In genomic region chr8:114505351-114506347, GRCm38 (mm10) we compare ENCODE assay signal across 13 mouse cellular contexts.
A peak's percentile ranks its signal among the peaks of the same experiment; 100 is the strongest.
DNase-seq lines count a peak whose midpoint lies in the region; ATAC-seq lines count a peak whose summit lies in the region.
"Had no signal": no experiment of that assay in that cellular context is flagged by ENCODE, and none has a peak within 500 bp of the region (broad histone marks: within the 10 kb centered on the region; RNA-seq: fewer than 3 reads in every experiment).

No protein-coding gene starts in this region.

- WGBS in forebrain, embryonic 15.5 days = 87% methylated on average over 18 of the region's 18 CpGs
- 89% methylated on average over 18 of the region's 18 CpGs for WGBS in forebrain, embryonic 14.5 days
- 57% methylated on average over 18 of the region's 18 CpGs for WGBS in lung, embryonic 16.5 days

- no peak for DNase-seq in forebrain, embryonic 14.5 days (ENCODE audit: low spot score)
- no peak for DNase-seq in lung, postnatal 25 days (ENCODE audit: low spot score)
- peak; percentile 8 for DNase-seq in naive thymus-derived CD4-positive, alpha-beta T cell, adult 2 months (ENCODE audit: low read depth)
- no peak for DNase-seq in cerebellum, adult 11 months
- DNase-seq: cerebellum, postnatal 14 days; heart, adult 2 months; kidney, postnatal 14 days; liver had no signal

- no peak overlapping the region for H3K27ac ChIP-seq in forebrain, embryonic 15.5 days (replicated peaks)
- no peak overlapping the region for H3K27ac ChIP-seq in forebrain, embryonic 14.5 days (ENCODE audit: low read depth, low read length)
- no peak overlapping the region for H3K27ac ChIP-seq in lung, embryonic 16.5 days (ENCODE audit: low read length)
- H3K27ac ChIP-seq: heart, adult 2 months had no signal

- H3K4me1 ChIP-seq in forebrain, embryonic 15.5 days = peaks cover 14% of the 10 kb centered on the region
- H3K4me1 ChIP-seq in forebrain, embryonic 14.5 days (ENCODE audit: control insufficient read depth, insufficient read depth, low read length) = peaks cover 10% of the 10 kb centered on the region
- H3K4me1 ChIP-seq in lung, embryonic 16.5 days (replicated peaks; ENCODE audit: control insufficient read depth, insufficient read depth, low read length) = peaks cover 17% of the 10 kb centered on the region

- no peak overlapping the region for H3K4me2 ChIP-seq in forebrain, embryonic 15.5 days (replicated peaks)
- H3K4me2 ChIP-seq in forebrain, embryonic 14.5 days (ENCODE audit: low read length) = no peak overlapping the region
- H3K4me2 ChIP-seq in lung, embryonic 16.5 days (ENCODE audit: low read depth, low read length) = no peak overlapping the region

- ATAC-seq in forebrain, embryonic 15.5 days (replicated peaks) = 0 out of 2 replicates have a peak, but pooled peaks have one; percentile 19
- no peak for ATAC-seq in forebrain, embryonic 14.5 days
- ATAC-seq in lung, embryonic 16.5 days (ENCODE audit: low read depth) = peak; percentile 77
- ATAC-seq in inflammation-experienced regulatory T-cells, adult 6 months = peak; percentile 46
- ATAC-seq in granulocyte monocyte progenitor cell, adult 5-6 weeks (replicated peaks; ENCODE audit: poor library complexity, severe bottlenecking) = no peak

- H3K4me3 ChIP-seq in forebrain, embryonic 15.5 days = no peak overlapping the region
- no peak overlapping the region for H3K4me3 ChIP-seq in forebrain, embryonic 14.5 days (ENCODE audit: low read depth, low read length)
- H3K4me3 ChIP-seq in lung, embryonic 16.5 days (ENCODE audit: low read length) = no peak overlapping the region
- H3K4me3 ChIP-seq: forebrain, embryonic 10.5 days; heart, adult 2 months had no signal

- no peaks in the 10 kb centered on the region for H3K9me3 ChIP-seq in forebrain, embryonic 15.5 days
- no peaks in the 10 kb centered on the region for H3K9me3 ChIP-seq in forebrain, embryonic 14.5 days (replicated peaks; ENCODE audit: control insufficient read depth, low read length)
- H3K9me3 ChIP-seq in lung, embryonic 16.5 days (ENCODE audit: control insufficient read depth, low read length) = no peaks in the 10 kb centered on the region
- H3K9me3 ChIP-seq: forebrain, embryonic 10.5 days had no signal

- peaks cover 38% of the 10 kb centered on the region for H3K27me3 ChIP-seq in forebrain, embryonic 15.5 days
- peaks cover 15% of the 10 kb centered on the region for H3K27me3 ChIP-seq in forebrain, embryonic 14.5 days (replicated peaks; ENCODE audit: control insufficient read depth, insufficient read depth, low read length)
- no peaks in the 10 kb centered on the region for H3K27me3 ChIP-seq in lung, embryonic 16.5 days (ENCODE audit: control insufficient read depth, insufficient read depth, low read depth, low read length)

- no peak overlapping the region for H3K9ac ChIP-seq in forebrain, embryonic 15.5 days (replicated peaks)
- H3K9ac ChIP-seq in forebrain, embryonic 14.5 days (ENCODE audit: low read length) = no peak overlapping the region
- H3K9ac ChIP-seq in lung, embryonic 16.5 days (ENCODE audit: low read length) = no peak overlapping the region; the same call in 1 of the 2 replicates

- no peaks in the 10 kb centered on the region for H3K36me3 ChIP-seq in forebrain, embryonic 15.5 days
- no peaks in the 10 kb centered on the region for H3K36me3 ChIP-seq in forebrain, embryonic 14.5 days (ENCODE audit: control insufficient read depth, insufficient read depth, low read length)
- no peaks in the 10 kb centered on the region for H3K36me3 ChIP-seq in lung, embryonic 16.5 days (ENCODE audit: control insufficient read depth, insufficient read depth, low read length)
- H3K36me3 ChIP-seq: forebrain, embryonic 10.5 days had no signal

Comparison
In these comparisons a context has a peak if more than half of its experiments do, and no peak if none do; other contexts are left out.
1. ATAC-seq: peak in forebrain, embryonic 15.5 days (single experiment), lung, embryonic 16.5 days (single experiment) and inflammation-experienced regulatory T-cells, adult 6 months (single experiment); none in forebrain, embryonic 14.5 days (single experiment) and granulocyte monocyte progenitor cell, adult 5-6 weeks (single experiment).